Mouse (Mus musculus) CH12.LX (cell line): ENCODE results near the gene Fxyd2. TPM values are rescaled to one million over a fixed set of nuclear protein-coding genes. Genes with fewer than 3 reads are reported as not detected.

Experiments used
- DNase-seq: peaks from one replicate; pipeline ENCODE4 v3.0.0-alpha.2; 2013; ENCODE audit errors: extremely low read depth
- H3K27ac ChIP-seq: 2 replicates; pipeline ENCODE4 v1.5.1; 2012; ENCODE audit warnings: low read depth, mild to moderate bottlenecking, control low read depth, moderate library complexity; ENCODE audit not compliant: insufficient read depth
- H3K27me3 ChIP-seq: replicated peaks from 2 replicates; pipeline ENCODE3; 2012; ENCODE audit warnings: inconsistent platforms
- H3K36me3 ChIP-seq, 2 experiments: replicated peaks in 1 of 2; 2 replicates each; pipeline versions ENCODE3 to v1.6.1; 2012; ENCODE audit warnings: inconsistent platforms in 1 of 2, low read length in 1 of 2, mild to moderate bottlenecking in 1 of 2, mixed read lengths in 1 of 2, moderate library complexity in 1 of 2; ENCODE audit not compliant: control insufficient read depth in 1 of 2, insufficient read depth in 1 of 2
- H3K4me1 ChIP-seq, 2 experiments: 2 replicates each; pipeline ENCODE4 v1.6.1; 2012; ENCODE audit warnings: inconsistent platforms in 1 of 2, moderate library complexity in 1 of 2; ENCODE audit not compliant: insufficient read depth in 2 of 2, control insufficient read depth in 1 of 2
- H3K4me2 ChIP-seq: 2 replicates; pipeline ENCODE4 v1.6.1; 2012; ENCODE audit warnings: low read depth, mild to moderate bottlenecking, control low read depth; ENCODE audit not compliant: poor library complexity, insufficient read depth, severe bottlenecking
- H3K4me3 ChIP-seq, 3 experiments: fragments of 150-350 bp in 1 of 3; sonication (generic) in 1 of 3; replicated peaks in 1 of 3; 2 replicates each; pipeline versions ENCODE3 to v1.5.1; 2011 to 2012; ENCODE audit warnings: low read depth in 2 of 3, low read length in 2 of 3, mild to moderate bottlenecking in 2 of 3, moderate library complexity in 2 of 3, control low read depth in 1 of 3, improper control_type of control experiment in 1 of 3, inconsistent platforms in 1 of 3, mixed read lengths in 1 of 3; ENCODE audit not compliant: poor library complexity in 1 of 3
- H3K79me2 ChIP-seq: replicated peaks from 2 replicates; pipeline ENCODE4 v1.6.1; 2012; ENCODE audit warnings: mild to moderate bottlenecking, moderate library complexity; ENCODE audit not compliant: control insufficient read depth, poor library complexity, insufficient read depth, severe bottlenecking; ENCODE audit errors: extremely low read depth
- H3K9ac ChIP-seq: 2 replicates; pipeline ENCODE4 v1.6.1; 2012; ENCODE audit warnings: low read depth, mild to moderate bottlenecking, control low read depth, moderate library complexity; ENCODE audit not compliant: insufficient read depth
- H3K9me3 ChIP-seq: replicated peaks from 2 replicates; pipeline ENCODE3; 2012; ENCODE audit warnings: low read length, inconsistent platforms, mixed read lengths
- CHD2 ChIP-seq: IDR thresholded peaks from 2 replicates; pipeline ENCODE4 v1.6.1; 2011; ENCODE audit warnings: low read length, improper control_type of control experiment
- CTCF ChIP-seq, 2 experiments: IDR thresholded peaks in 1 of 2; conservative IDR thresholded peaks in 1 of 2; 2 replicates each; pipeline ENCODE4 v1.5.1; 2011 to 2012; ENCODE audit warnings: low read depth in 2 of 2, low read length in 2 of 2, improper control_type of control experiment in 1 of 2, inconsistent platforms in 1 of 2, mild to moderate bottlenecking in 1 of 2, moderate library complexity in 1 of 2
- E2F4 ChIP-seq: IDR thresholded peaks from 2 replicates; pipeline ENCODE4 v1.6.1; 2011; ENCODE audit warnings: low read depth, low read length, improper control_type of control experiment; ENCODE audit not compliant: insufficient replicate concordance
- EP300 ChIP-seq: IDR thresholded peaks from 2 replicates; pipeline ENCODE4 v1.6.1; 2011; ENCODE audit warnings: low read length, improper control_type of control experiment
- ETS1 ChIP-seq: conservative IDR thresholded peaks from 2 replicates; pipeline ENCODE4 v1.6.1; 2012; ENCODE audit warnings: low read depth, mild to moderate bottlenecking, inconsistent platforms, low read length, improper control_type of control experiment, moderate library complexity
- JUN ChIP-seq: IDR thresholded peaks from 2 replicates; pipeline ENCODE4 v1.6.1; 2011; ENCODE audit warnings: low read depth, mild to moderate bottlenecking, low read length, improper control_type of control experiment, moderate library complexity; ENCODE audit not compliant: insufficient read depth
- JUND ChIP-seq: conservative IDR thresholded peaks from 2 replicates; pipeline ENCODE4 v1.6.1; 2011; ENCODE audit warnings: low read depth, low read length, improper control_type of control experiment
- KAT2A ChIP-seq: IDR thresholded peaks from 2 replicates; pipeline ENCODE4 v1.6.1; 2012; ENCODE audit warnings: low read length, improper control_type of control experiment, inconsistent platforms; ENCODE audit not compliant: insufficient replicate concordance
- MAFK ChIP-seq: IDR thresholded peaks from 2 replicates; pipeline ENCODE4 v1.6.1; 2011; ENCODE audit warnings: low read length, improper control_type of control experiment; ENCODE audit not compliant: insufficient replicate concordance
- MAX ChIP-seq: IDR thresholded peaks from 2 replicates; pipeline ENCODE4 v1.6.1; 2011; ENCODE audit warnings: low read length, improper control_type of control experiment
- MAZ ChIP-seq: IDR thresholded peaks from 2 replicates; pipeline ENCODE4 v1.6.1; 2012; ENCODE audit warnings: low read depth, mild to moderate bottlenecking, inconsistent platforms, low read length, improper control_type of control experiment, moderate library complexity
- MEF2A ChIP-seq: IDR thresholded peaks from 2 replicates; pipeline ENCODE4 v1.6.1; 2014; ENCODE audit warnings: low read depth, mild to moderate bottlenecking, inconsistent platforms, low read length, improper control_type of control experiment, borderline replicate concordance
- MXI1 ChIP-seq: IDR thresholded peaks from 2 replicates; pipeline ENCODE4 v1.6.1; 2011; ENCODE audit warnings: mild to moderate bottlenecking, low read depth, low read length, improper control_type of control experiment
- MYC ChIP-seq: IDR thresholded peaks from 2 replicates; pipeline ENCODE4 v1.6.1; 2011; ENCODE audit warnings: low read depth, mild to moderate bottlenecking, improper control_type of control experiment, low read length
- NRF1 ChIP-seq: IDR thresholded peaks from 2 replicates; pipeline ENCODE4 v1.6.1; 2014; ENCODE audit warnings: low read depth, mild to moderate bottlenecking, inconsistent platforms, low read length, improper control_type of control experiment, moderate library complexity
- RCOR1 ChIP-seq: conservative IDR thresholded peaks from 2 replicates; pipeline ENCODE4 v1.6.1; 2012; ENCODE audit warnings: low read depth, mild to moderate bottlenecking, inconsistent platforms, low read length, improper control_type of control experiment
- SIN3A ChIP-seq: IDR thresholded peaks from 2 replicates; pipeline ENCODE4 v1.6.1; 2012; ENCODE audit warnings: low read length, improper control_type of control experiment, inconsistent platforms
- SMC3 ChIP-seq: IDR thresholded peaks from 2 replicates; pipeline ENCODE4 v1.6.1; 2011; ENCODE audit warnings: low read depth, low read length, improper control_type of control experiment
- TBP ChIP-seq: conservative IDR thresholded peaks from 2 replicates; pipeline ENCODE4 v1.6.1; 2011; ENCODE audit warnings: low read depth, low read length, improper control_type of control experiment
- TCF12 ChIP-seq: IDR thresholded peaks from 2 replicates; pipeline ENCODE4 v1.6.1; 2014; ENCODE audit warnings: low read depth, mild to moderate bottlenecking, inconsistent platforms, low read length, improper control_type of control experiment
- ZKSCAN1 ChIP-seq: IDR thresholded peaks from 2 replicates; pipeline ENCODE4 v1.6.1; 2012; ENCODE audit warnings: low read depth, inconsistent platforms, low read length, improper control_type of control experiment, borderline replicate concordance
- dilution Hi-C: fragments of 300-500 bp; cut with MboI; formaldehyde crosslinking; loops from 2 replicates; pipeline ENCODE4 v1.14.3; 2020; ENCODE audit warnings: low sequenced_read_pairs; ENCODE audit not compliant: extremely low pct_unique_long_range_greater_than_20kb, extremely low pct_ligation_motif_present
- in situ Hi-C: fragments of 300-500 bp; cut with MboI; formaldehyde crosslinking; loops from 3 replicates; pipeline ENCODE4 v1.14.3; 2019; ENCODE audit warnings: low sequenced_read_pairs, low pct_ligation_motif_present, low pct_unique_long_range_greater_than_20kb, mixed read lengths
- polyA plus RNA-seq: library from polyadenylated mRNA; unstranded; fragments of >175 nt; gene quantifications from 2 replicates; pipeline ENCODE4 v1.2.1, GENCODE M21; 2012; ENCODE audit warnings: low read depth; ENCODE audit not compliant: insufficient read length
- total RNA-seq, 2 experiments: library from RNA; depleted of rRNA; stranded (reverse); fragments of 300-350 nt in 1 of 2; fragments of >200 nt in 1 of 2; gene quantifications; 2 replicates each; pipeline ENCODE4 v1.2.3; 2012 to 2014

Fxyd2 gene
- total and polyA plus RNA-seq, 3 experiments, result not detected

DNA sequence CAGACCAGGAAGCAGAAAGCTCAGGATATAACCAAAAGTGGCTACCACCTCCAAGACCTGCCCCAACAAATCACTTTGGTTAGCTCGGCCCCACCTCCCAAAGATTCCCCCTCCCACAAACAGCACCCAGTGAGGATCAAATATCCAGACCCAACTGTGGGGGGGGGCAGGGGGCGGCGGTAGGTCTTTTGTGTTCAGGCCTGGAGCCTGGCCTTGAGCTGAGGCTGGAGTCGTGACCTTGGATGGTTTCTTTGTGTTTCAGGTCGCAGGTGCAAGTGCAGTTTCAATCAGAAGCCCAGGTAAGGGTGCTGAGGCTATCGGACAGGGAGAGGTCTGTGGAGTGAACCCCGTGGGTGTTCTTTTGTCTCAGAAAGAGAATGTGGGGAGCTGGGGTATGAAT, 8.2 kb upstream of the Fxyd2 start:
- H3K4me3 ChIP-seq, result no peak overlapping the region
- no peak overlapping the region for H3K4me2 ChIP-seq
- no peaks in the 10 kb centered on the region for H3K79me2 ChIP-seq
- H3K27ac ChIP-seq, result no peak overlapping the region
- H3K9me3 ChIP-seq, result no peaks in the 10 kb centered on the region
- no peaks in the 10 kb centered on the region for H3K36me3 ChIP-seq
- peaks cover 0 to 6% of the 10 kb centered on the region in 2 experiments; a peak in 3 of 4 replicates for H3K4me1 ChIP-seq
- peaks cover 9% of the 10 kb centered on the region for H3K27me3 ChIP-seq
- no peak overlapping the region for H3K9ac ChIP-seq
- no peak for TF ChIP-seq TBP
- no peak for TF ChIP-seq CTCF (conservative IDR thresholded peaks at IDR 0.05 in 1 of 2, IDR thresholded peaks at IDR 0.05 in 1 of 2; ENCODE audit: low read depth in 2 of 2, low read length in 2 of 2)
- TF ChIP-seq NRF1, result no peak
- TF ChIP-seq MAX, result no peak
- TF ChIP-seq EP300, result no peak
- TF ChIP-seq ETS1, result no peak
- TF ChIP-seq RCOR1, result no peak
- TF ChIP-seq JUND, result no peak
- TF ChIP-seq MXI1, result no peak
- no peak for TF ChIP-seq JUN
- TF ChIP-seq SIN3A, result no peak
- TF ChIP-seq, all 38 proteins: peak for 0
- dilution Hi-C loops (no loop called here), in situ Hi-C loops (loop anchor here (5.0 to 25.0 kb wide), 2 partner anchors 89 to 379 kb away; partner anchors contain the start of gene Cd3e)
- no peak for DNase-seq

DNA sequence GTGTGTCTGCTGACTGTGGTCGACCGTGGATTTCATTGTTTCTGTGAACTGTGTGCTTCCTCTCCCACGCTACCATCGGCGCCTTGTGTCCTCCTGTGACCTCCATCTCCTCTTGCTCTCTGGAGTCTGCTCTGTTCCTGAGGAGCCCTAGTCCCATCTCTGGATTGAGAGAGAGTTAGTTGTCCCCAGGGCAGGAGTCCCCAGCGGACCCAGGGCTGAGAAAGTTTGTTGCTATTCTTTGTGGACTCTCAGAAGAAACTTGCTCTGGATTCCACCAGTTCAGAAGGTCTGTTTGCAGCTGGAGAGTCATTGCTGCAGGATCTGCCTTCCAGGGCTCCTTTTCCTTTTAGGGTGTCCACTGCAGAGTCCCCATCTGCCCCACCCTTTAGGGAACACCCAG, 4.3 kb upstream of the Fxyd2 start:
- Histone ChIP-seq H3K4me1 (peaks cover 0 to 14% of the 10 kb centered on the region in 2 experiments; a peak in 3 of 4 replicates), H3K27ac (no peak overlapping the region), H3K27me3 (peaks cover 46% of the 10 kb centered on the region), H3K79me2 (no peaks in the 10 kb centered on the region), H3K4me3 (no peak overlapping the region), H3K4me2 (no peak overlapping the region), H3K36me3 (no peaks in the 10 kb centered on the region), H3K9me3 (no peaks in the 10 kb centered on the region), H3K9ac (no peak overlapping the region)
- DNase-seq, result no peak
- TF ChIP-seq CTCF (conservative IDR thresholded peaks at IDR 0.05 in 1 of 2, IDR thresholded peaks at IDR 0.05 in 1 of 2; ENCODE audit: low read depth in 2 of 2, low read length in 2 of 2) (no peak), CHD2 (no peak), MAZ (no peak), MYC (no peak), SMC3 (no peak), KAT2A (no peak), MAFK (no peak), MEF2A (no peak), E2F4 (no peak), NRF1 (no peak), TBP (no peak), EP300 (no peak), ZKSCAN1 (no peak), JUN (no peak), TCF12 (no peak)
- in situ Hi-C loops, result loop anchor here (25.0 kb wide), 1 partner anchor 383 kb away; the partner anchor contains the start of gene Cd3e
- dilution Hi-C loops, result no loop called here
